Mouse (Mus musculus): Measurements from ENCODE around the gene Gm37240.

- no peak for TF ChIP-seq CTCF (IDR thresholded peaks at IDR 0.05; ENCODE audit: borderline replicate concordance, insufficient read depth, low read depth, low read length)
- TF ChIP-seq POLR2A (IDR thresholded peaks at IDR 0.05; ENCODE audit: borderline replicate concordance, insufficient read depth, low read length), result no peak
Observed at GRCm38 (mm10) chr3:85829047-85829446, 58.3 kb downstream of the Gm37240 start.
